24 mouse cellular contexts compared by ENCODE assay signal in genomic region chr2:151011273-151011672, GRCm38 (mm10). TPM values are rescaled to one million over a fixed set of nuclear protein-coding genes. Genes with fewer than 3 reads are reported as not detected.
DNase-seq lines count a peak whose midpoint lies in the region; ATAC-seq and TF ChIP-seq lines count a peak whose summit lies in the region.
"Had no signal": no experiment of that assay in that cellular context is flagged by ENCODE, and none has a peak within 500 bp of the region (broad histone marks: within the 10 kb centered on the region; RNA-seq: fewer than 3 reads in every experiment).

No protein-coding gene starts in this region.

- peak; percentile 76 for DNase-seq in MEL-GATA-1-ER (ENCODE audit: extremely low read depth, low read depth)
- DNase-seq in liver, embryonic 13.5 days = peak; percentile 52
- no peak for DNase-seq in hindbrain, postnatal 0 days (ENCODE audit: low spot score)
- no peak for DNase-seq in layer of hippocampus, postnatal 14 days (ENCODE audit: low spot score in 2 of 2)
- DNase-seq in cerebellum, postnatal 10 days = no peak
- DNase-seq: adrenal gland, postnatal 14 days; B cell, adult 2 months; cerebellum, adult 11 months; cerebellum, adult 9-11 months; kidney, adult 18-20 months; kidney, postnatal 10 days; layer of hippocampus, postnatal 36 days; lung, embryonic 14.5 days; midbrain, embryonic 14.5 days; right cerebral cortex, postnatal 4 days; thymus, postnatal 14 days had no signal

- H3K9ac ChIP-seq in liver, embryonic 13.5 days = peak overlapping the region; percentile 64
- no peak overlapping the region for H3K9ac ChIP-seq in hindbrain, postnatal 0 days (replicated peaks; ENCODE audit: low read length)
- H3K9ac ChIP-seq: embryonic facial prominence, embryonic 12.5 days; hindbrain, embryonic 12.5 days; limb, embryonic 13.5 days; lung, embryonic 14.5 days had no signal

- peak overlapping the region; percentile 91 for H3K4me2 ChIP-seq in liver, embryonic 13.5 days
- H3K4me2 ChIP-seq in hindbrain, postnatal 0 days (ENCODE audit: low read depth, low read length) = no peak overlapping the region
- H3K4me2 ChIP-seq: embryonic facial prominence, embryonic 12.5 days; hindbrain, embryonic 12.5 days; limb, embryonic 13.5 days; lung, embryonic 14.5 days had no signal

- no peak for TF ChIP-seq CTCF in hindbrain, postnatal 0 days (IDR thresholded peaks at IDR 0.05; ENCODE audit: low read depth)

- ATAC-seq in erythroblast, adult 5-6 weeks (replicated peaks; ENCODE audit: low FRiP score, poor library complexity, severe bottlenecking) = peak; percentile 69
- ATAC-seq in liver, embryonic 13.5 days (ENCODE audit: low read depth) = peak; percentile 67
- peak; percentile 72 for ATAC-seq in megakaryocyte-erythroid progenitor cell, adult 5-6 weeks (replicated peaks; ENCODE audit: low FRiP score, low TSS enrichment, poor library complexity, severe bottlenecking)
- no peak for ATAC-seq in hindbrain, postnatal 0 days
- ATAC-seq: forebrain, embryonic 14.5 days; inflammation-experienced regulatory T-cells, adult 6 months had no signal

- no peaks in the 10 kb centered on the region for H3K27me3 ChIP-seq in liver, embryonic 13.5 days
- no peaks in the 10 kb centered on the region for H3K27me3 ChIP-seq in hindbrain, postnatal 0 days (ENCODE audit: insufficient read depth, low read length)
- H3K27me3 ChIP-seq: embryonic facial prominence, embryonic 12.5 days; hindbrain, embryonic 12.5 days; limb, embryonic 13.5 days had no signal

- H3K9me3 ChIP-seq in liver, embryonic 13.5 days (replicated peaks) = no peaks in the 10 kb centered on the region
- H3K9me3 ChIP-seq in hindbrain, postnatal 0 days (ENCODE audit: low read length) = no peaks in the 10 kb centered on the region
- H3K9me3 ChIP-seq: embryonic facial prominence, embryonic 12.5 days; hindbrain, embryonic 12.5 days; limb, embryonic 13.5 days; megakaryocyte, embryonic 14.5 days had no signal

- 19% methylated on average over 1 of the region's 1 CpGs for WGBS in liver, embryonic 13.5 days (ENCODE audit: insufficient replicate concordance)
- WGBS in hindbrain, postnatal 0 days = 60% methylated on average over 1 of the region's 1 CpGs

- H3K4me3 ChIP-seq in liver, embryonic 13.5 days (replicated peaks) = peak overlapping the region; percentile 28
- H3K4me3 ChIP-seq in hindbrain, postnatal 0 days (ENCODE audit: low read length) = no peak overlapping the region
- H3K4me3 ChIP-seq: embryonic facial prominence, embryonic 12.5 days; hindbrain, embryonic 12.5 days; limb, embryonic 13.5 days had no signal

- peak overlapping the region; percentile 93 for H3K27ac ChIP-seq in liver, embryonic 13.5 days
- no peak overlapping the region for H3K27ac ChIP-seq in hindbrain, postnatal 0 days
- H3K27ac ChIP-seq: embryonic facial prominence, embryonic 12.5 days; hindbrain, embryonic 12.5 days; limb, embryonic 13.5 days had no signal

- no peaks in the 10 kb centered on the region for H3K36me3 ChIP-seq in liver, embryonic 13.5 days
- no peaks in the 10 kb centered on the region for H3K36me3 ChIP-seq in hindbrain, postnatal 0 days (ENCODE audit: insufficient read depth, low read length)
- H3K36me3 ChIP-seq: embryonic facial prominence, embryonic 12.5 days; hindbrain, embryonic 12.5 days; limb, embryonic 13.5 days had no signal

- H3K4me1 ChIP-seq in liver, embryonic 13.5 days (replicated peaks) = peaks cover 48% of the 10 kb centered on the region
- 0 out of 2 replicates have a peak, but pooled peaks cover 4% of the 10 kb centered on the region for H3K4me1 ChIP-seq in hindbrain, postnatal 0 days (ENCODE audit: insufficient read depth, low read length)

RNA-seq across cellular contexts. Expression of gene Ninl, which starts 27.9 kb away (rescaled TPM):
- 16.9 and 21.9 TPM in 2 replicates for total RNA-seq in erythroblast, adult 5-6 weeks (2015; ENCODE audit: low replicate concordance)
- 71.1 and 103 TPM in 2 replicates for total RNA-seq in erythroblast, adult 5-6 weeks (2017; ENCODE audit: low replicate concordance)
- 10.6 and 14.2 TPM in 2 replicates for polyA plus RNA-seq in liver, embryonic 13.5 days (2015; fragmentation: Nextera tagmentation; extraction: Ambion mirVana)
- total RNA-seq in megakaryocyte-erythroid progenitor cell, adult 5-6 weeks (2014; fragmentation: Nextera tagmentation) = 4.4 and 6.1 TPM in 2 replicates
- total RNA-seq in megakaryocyte-erythroid progenitor cell, adult 5-6 weeks (2017) = 9.6 and 11.2 TPM in 2 replicates
- total RNA-seq in hindbrain, postnatal 0 days (2014; rRNA removed) = 3.1 and 7.3 TPM in 2 replicates
- polyA plus RNA-seq in hindbrain, postnatal 0 days (2015; fragmentation: Nextera tagmentation; extraction: Ambion mirVana) = 2.7 and 3.2 TPM in 2 replicates
- total RNA-seq in layer of hippocampus, postnatal 14 days (2021) = 1 to 10 TPM; 6.1 to 7.8 TPM

RNA-seq across cellular contexts. Expression of gene Nanp, which starts 27.9 kb away (rescaled TPM):
- 22.1 and 31.6 TPM in 2 replicates for total RNA-seq in erythroblast, adult 5-6 weeks (2015; ENCODE audit: low replicate concordance)
- total RNA-seq in erythroblast, adult 5-6 weeks (2017; ENCODE audit: low replicate concordance) = 16.5 and 43.2 TPM in 2 replicates
- polyA plus RNA-seq in liver, embryonic 13.5 days (2015; fragmentation: Nextera tagmentation; extraction: Ambion mirVana) = 76.2 and 88.7 TPM in 2 replicates
- total RNA-seq in megakaryocyte-erythroid progenitor cell, adult 5-6 weeks (2014; fragmentation: Nextera tagmentation) = 35.5 and 42.2 TPM in 2 replicates
- total RNA-seq in megakaryocyte-erythroid progenitor cell, adult 5-6 weeks (2017) = 26.2 and 38.6 TPM in 2 replicates
- total RNA-seq in hindbrain, postnatal 0 days (2014; rRNA removed) = 10.2 and 11.8 TPM in 2 replicates
- 39.0 and 39.3 TPM in 2 replicates for polyA plus RNA-seq in hindbrain, postnatal 0 days (2015; fragmentation: Nextera tagmentation; extraction: Ambion mirVana)
- 10 to 100 TPM; 19.1 to 20.9 TPM for total RNA-seq in layer of hippocampus, postnatal 14 days (2021)

Comparison
In these comparisons a context has a peak if more than half of its experiments do, and no peak if none do; other contexts are left out.
1. DNase-seq: peak in MEL-GATA-1-ER (single experiment) and liver, embryonic 13.5 days (single experiment); none in hindbrain, postnatal 0 days (single experiment), layer of hippocampus, postnatal 14 days (0 of 2) and cerebellum, postnatal 10 days (0 of 2).